Mouse (Mus musculus): ENCODE data around the gene Slc27a1. TPM values are rescaled to one million over a fixed set of nuclear protein-coding genes. Genes with fewer than 3 reads are reported as not detected.
"Not testable (repeated sequence)": the region's sequence is repeated elsewhere in the genome, so short reads cannot be mapped to it uniquely, and the experiment has no call there.

Gene Slc27a1
- polyA plus RNA-seq (2012; rRNA removed) = 28.6 and 29.6 TPM in 2 replicates

DNA sequence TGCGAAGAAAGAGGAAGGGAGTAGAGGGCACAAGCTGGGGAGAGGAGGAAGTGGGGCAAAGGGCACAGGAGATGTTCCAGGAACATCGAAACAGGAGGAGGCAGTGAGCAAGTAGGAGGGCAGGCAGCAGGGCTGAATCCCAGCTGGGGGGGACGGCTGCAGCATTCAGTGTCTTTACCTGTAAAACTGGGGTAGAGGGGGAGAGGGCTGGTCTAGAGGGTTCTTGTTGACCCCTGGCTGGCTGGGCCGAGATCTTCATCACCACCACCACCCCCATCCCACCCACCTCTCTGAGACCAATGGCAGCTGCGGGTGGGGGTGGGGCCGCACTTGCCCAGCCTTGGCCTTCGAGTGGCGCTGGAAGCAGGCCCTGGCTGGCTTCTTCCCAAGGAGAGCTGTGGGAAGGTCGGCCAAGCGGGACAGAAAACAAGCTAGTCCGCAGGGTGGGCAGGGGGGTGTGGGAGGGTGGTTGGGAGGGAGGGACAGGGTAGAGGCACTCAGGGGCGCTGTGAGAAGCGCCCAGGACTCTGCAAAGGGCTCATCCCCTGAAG is at the start of gene Slc27a1:
Slc27a1 (plus strand) TSS at position 496 of the 551 bp plus-strand sequence.
- TF ChIP-seq CTCF (IDR thresholded peaks at IDR 0.05; ENCODE audit: extremely low read depth, insufficient read length, insufficient replicate concordance, low read depth, low read length) (no peak), POLR2A (IDR thresholded peaks at IDR 0.05; ENCODE audit: low read depth, low read length) (no peak)
- WGBS = 13% methylated on average over 13 of the region's 13 CpGs
- Histone ChIP-seq H3K36me3 (ENCODE audit: control insufficient read depth, insufficient read depth, low read length) (no peaks in the 10 kb centered on the region), H3K27me3 (ENCODE audit: control insufficient read depth, insufficient read depth, low read length) (no peaks in the 10 kb centered on the region), H3K4me3 (ENCODE audit: low read depth, low read length) (peak within 1 kb of the TSS; percentile 79), H3K4me1 (ENCODE audit: control insufficient read depth, insufficient read depth, insufficient read length, low read length) (peaks cover 10% of the 10 kb centered on the region), H3K27ac (ENCODE audit: insufficient read depth, low read depth, low read length) (peak within 1 kb of the TSS; percentile 55)

DNA sequence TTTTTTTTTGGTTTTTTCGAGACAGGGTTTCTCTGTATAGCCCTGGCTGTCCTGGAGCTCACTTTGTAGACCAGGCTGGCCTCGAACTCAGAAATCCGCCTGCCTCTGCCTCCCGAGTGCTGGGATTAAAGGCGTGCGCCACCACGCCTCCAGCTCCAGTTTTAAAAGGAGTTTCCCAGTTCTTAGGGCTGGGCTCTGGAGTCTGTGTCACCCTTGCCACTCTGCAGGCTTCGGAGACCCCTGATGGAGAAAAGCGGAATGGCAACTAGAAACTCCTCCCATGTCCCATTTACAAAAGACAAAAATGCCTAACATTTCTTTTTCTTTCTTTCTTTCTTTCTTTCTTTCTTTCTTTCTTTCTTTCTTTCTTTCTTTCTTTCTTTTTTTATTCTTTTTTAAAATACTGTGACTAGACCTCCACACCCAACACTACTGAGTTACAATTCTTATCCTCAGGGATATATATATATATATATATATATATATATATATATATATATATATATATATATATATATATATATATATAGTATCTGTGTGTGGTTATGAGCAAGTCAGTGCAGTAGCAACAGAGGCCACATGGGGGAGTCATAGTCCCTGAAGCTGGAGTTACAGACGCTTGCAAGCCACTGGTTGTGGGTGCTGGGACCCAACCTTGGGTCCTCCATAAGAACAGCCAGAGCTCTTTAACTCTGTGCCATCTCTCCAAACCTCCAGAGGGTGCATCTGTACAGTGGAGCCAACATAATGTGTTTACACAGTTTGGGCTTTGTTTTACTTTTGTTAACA is 49.5 kb upstream of the Slc27a1 start:
- H3K4me1 ChIP-seq (ENCODE audit: control insufficient read depth, insufficient read depth, insufficient read length, low read length); H3K27me3 ChIP-seq (ENCODE audit: control insufficient read depth, insufficient read depth, low read length); H3K36me3 ChIP-seq (ENCODE audit: control insufficient read depth, insufficient read depth, low read length); H3K27ac ChIP-seq (ENCODE audit: insufficient read depth, low read depth, low read length); H3K4me3 ChIP-seq (ENCODE audit: low read depth, low read length): not testable (repeated sequence)
- 21% methylated on average over 10 of the region's 10 CpGs for WGBS
- peak; percentile 54; the same call in 1 of the 2 replicates for TF ChIP-seq CTCF (IDR thresholded peaks at IDR 0.05; ENCODE audit: extremely low read depth, insufficient read length, insufficient replicate concordance, low read depth, low read length)

DNA sequence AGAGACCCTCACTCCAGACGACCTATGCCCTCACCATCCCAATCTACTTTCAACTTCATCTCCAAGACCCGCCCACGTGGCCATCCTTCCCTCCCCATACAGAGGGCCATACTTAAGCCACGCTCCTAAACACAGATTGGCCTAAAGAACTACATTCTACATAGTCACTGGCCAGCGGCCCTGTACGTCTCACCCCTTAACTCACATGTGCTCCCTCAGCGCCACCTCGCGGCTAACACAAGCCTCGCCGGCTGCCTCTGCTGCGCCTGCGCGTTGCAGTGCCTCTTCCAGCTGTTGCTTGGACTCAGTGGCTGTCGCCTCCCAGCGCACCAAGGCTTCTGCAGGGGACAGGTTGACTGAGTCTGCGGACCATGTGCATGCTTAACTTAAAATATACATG is 47.0 kb upstream of the Slc27a1 start:
- H3K4me3 ChIP-seq (ENCODE audit: low read depth, low read length) = no peak overlapping the region
- peak; percentile 83 for TF ChIP-seq CTCF (IDR thresholded peaks at IDR 0.05; ENCODE audit: extremely low read depth, insufficient read length, insufficient replicate concordance, low read depth, low read length)
- no peak for TF ChIP-seq POLR2A (IDR thresholded peaks at IDR 0.05; ENCODE audit: low read depth, low read length)
- H3K36me3 ChIP-seq (ENCODE audit: control insufficient read depth, insufficient read depth, low read length) = no peaks in the 10 kb centered on the region
- no peak overlapping the region for H3K27ac ChIP-seq (ENCODE audit: insufficient read depth, low read depth, low read length)
- peaks cover 19% of the 10 kb centered on the region for H3K27me3 ChIP-seq (ENCODE audit: control insufficient read depth, insufficient read depth, low read length)
- WGBS = 1% methylated on average over 17 of the region's 17 CpGs
- peaks cover 5% of the 10 kb centered on the region; the same call in 1 of the 2 replicates for H3K4me1 ChIP-seq (ENCODE audit: control insufficient read depth, insufficient read depth, insufficient read length, low read length)

DNA sequence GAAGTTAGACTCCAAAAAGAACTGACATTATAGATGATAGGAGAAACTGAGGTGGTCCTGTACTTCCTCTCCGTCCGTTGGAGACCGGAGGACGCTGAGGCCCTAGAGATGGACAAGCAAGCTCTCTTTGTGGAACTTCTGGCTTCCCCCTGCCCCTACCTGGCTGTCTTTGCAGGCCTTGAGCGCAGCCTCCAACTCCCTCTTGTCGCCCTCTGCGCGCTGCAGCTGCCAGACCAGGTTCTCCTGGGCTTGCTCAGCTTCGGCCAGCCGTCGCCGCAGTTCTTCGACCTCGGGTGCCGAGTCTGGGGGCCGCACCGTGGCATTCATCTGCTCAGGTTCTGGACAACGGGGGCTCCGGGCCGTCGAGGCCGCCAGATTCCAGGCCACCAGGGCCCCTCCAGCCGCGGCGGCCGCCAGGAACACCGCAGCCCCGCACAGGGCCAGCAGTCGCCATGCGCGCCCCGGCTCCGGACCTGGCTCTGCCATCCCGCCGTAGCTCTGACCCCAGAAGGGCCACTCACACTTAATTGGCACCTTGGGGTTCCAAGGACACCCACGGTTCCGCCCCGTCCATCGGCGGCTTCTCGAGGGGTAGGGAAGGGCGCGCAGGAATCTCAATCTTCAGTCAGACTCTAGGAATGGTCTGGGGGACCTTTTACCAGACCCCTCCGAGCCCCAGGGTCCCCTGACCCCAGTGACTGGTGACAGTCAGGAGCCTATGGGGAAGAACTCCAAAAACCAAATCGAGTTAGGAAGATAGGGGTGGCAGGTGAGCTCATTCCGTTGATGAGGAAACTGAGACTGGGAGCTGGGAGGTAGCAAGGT is 43.2 kb upstream of the Slc27a1 start, which contains the start of gene Ccdc194:
Ccdc194 (minus strand) TSS at position 486 of the 825 bp plus-strand sequence.
- H3K4me3 ChIP-seq (ENCODE audit: low read depth, low read length) = no peak within 1 kb of the TSS
- 27% methylated on average over 46 of the region's 46 CpGs for WGBS

DNA sequence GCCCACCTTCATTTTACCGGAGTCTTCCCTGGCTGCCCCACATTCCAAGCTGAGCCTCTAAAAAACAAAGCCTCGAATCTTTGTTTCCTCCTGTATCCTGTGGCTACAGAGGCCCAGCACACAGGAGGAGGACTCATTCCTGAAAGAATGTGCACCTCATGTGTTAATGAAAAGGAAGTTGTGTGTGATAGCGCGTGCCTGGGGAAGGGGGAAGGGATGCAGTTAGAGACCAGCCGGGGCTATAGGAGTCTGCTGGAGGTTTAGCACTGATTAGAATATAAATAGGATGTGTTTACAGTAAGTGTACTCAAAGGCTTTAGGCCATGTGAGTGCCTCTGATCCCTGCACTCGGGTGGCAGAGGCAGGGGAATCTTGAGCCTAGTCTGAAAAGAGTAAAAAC is 42.4 kb upstream of the Slc27a1 start:
- no peak overlapping the region for H3K4me3 ChIP-seq (ENCODE audit: low read depth, low read length)
- no peak overlapping the region for H3K27ac ChIP-seq (ENCODE audit: insufficient read depth, low read depth, low read length)
- H3K36me3 ChIP-seq (ENCODE audit: control insufficient read depth, insufficient read depth, low read length) = no peaks in the 10 kb centered on the region
- WGBS = 36% methylated on average over 6 of the region's 6 CpGs
- peaks cover 2% of the 10 kb centered on the region; the same call in 1 of the 2 replicates for H3K4me1 ChIP-seq (ENCODE audit: control insufficient read depth, insufficient read depth, insufficient read length, low read length)
- no peak for TF ChIP-seq POLR2A (IDR thresholded peaks at IDR 0.05; ENCODE audit: low read depth, low read length)
- no peak for TF ChIP-seq CTCF (IDR thresholded peaks at IDR 0.05; ENCODE audit: extremely low read depth, insufficient read length, insufficient replicate concordance, low read depth, low read length)
- peaks cover 20% of the 10 kb centered on the region for H3K27me3 ChIP-seq (ENCODE audit: control insufficient read depth, insufficient read depth, low read length)

More for the DNA sequence above, 43.2 kb upstream of the Slc27a1 start, which contains the start of gene Ccdc194:
- H3K27ac ChIP-seq (ENCODE audit: insufficient read depth, low read depth, low read length) = no peak within 1 kb of the TSS
- peaks cover 2% of the 10 kb centered on the region; the same call in 1 of the 2 replicates for H3K4me1 ChIP-seq (ENCODE audit: control insufficient read depth, insufficient read depth, insufficient read length, low read length)
- no peaks in the 10 kb centered on the region for H3K36me3 ChIP-seq (ENCODE audit: control insufficient read depth, insufficient read depth, low read length)
- TF ChIP-seq POLR2A (IDR thresholded peaks at IDR 0.05; ENCODE audit: low read depth, low read length) (no peak), CTCF (IDR thresholded peaks at IDR 0.05; ENCODE audit: extremely low read depth, insufficient read length, insufficient replicate concordance, low read depth, low read length) (no peak)
- H3K27me3 ChIP-seq (ENCODE audit: control insufficient read depth, insufficient read depth, low read length) = peaks cover 23% of the 10 kb centered on the region

DNA sequence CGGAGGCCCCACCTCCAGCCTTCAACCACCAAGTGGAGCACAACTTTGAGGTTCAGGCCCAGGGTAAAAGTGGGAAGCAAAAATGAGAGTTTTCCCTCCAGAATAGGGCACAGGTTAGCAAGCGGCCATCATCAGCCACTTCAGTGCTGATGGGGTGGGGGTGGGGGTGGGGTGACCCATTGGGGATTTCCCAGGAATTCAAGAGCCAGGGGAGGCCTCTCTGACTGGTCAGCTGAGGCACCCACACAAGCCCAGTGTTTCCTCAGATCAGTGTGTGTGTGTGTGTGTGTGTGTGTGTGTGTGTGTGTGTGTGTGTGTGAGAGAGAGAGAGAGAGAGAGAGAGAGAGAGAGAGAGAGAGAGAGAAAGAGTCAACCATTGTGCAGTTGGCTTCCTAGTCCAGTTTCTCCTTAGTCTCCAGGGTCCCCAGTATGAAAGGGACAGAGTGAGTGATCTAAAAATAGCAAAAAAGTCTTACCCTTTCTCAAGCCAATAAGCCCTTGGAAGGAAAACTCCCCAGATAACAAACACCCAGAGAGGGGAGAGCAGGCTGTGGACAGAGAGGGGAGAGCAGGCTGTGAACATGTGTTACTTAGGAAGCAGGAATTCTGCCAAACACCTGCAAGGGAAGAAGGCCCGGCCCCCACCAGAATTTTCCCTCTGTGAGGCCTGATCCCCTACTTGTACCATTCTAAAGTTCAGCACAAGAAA is 41.4 kb upstream of the Slc27a1 start:
- no peak overlapping the region for H3K4me3 ChIP-seq (ENCODE audit: low read depth, low read length)
- H3K4me1 ChIP-seq (ENCODE audit: control insufficient read depth, insufficient read depth, insufficient read length, low read length) = peaks cover 2% of the 10 kb centered on the region; the same call in 1 of the 2 replicates
- H3K27me3 ChIP-seq (ENCODE audit: control insufficient read depth, insufficient read depth, low read length) = peaks cover 20% of the 10 kb centered on the region
- TF ChIP-seq CTCF (IDR thresholded peaks at IDR 0.05; ENCODE audit: extremely low read depth, insufficient read length, insufficient replicate concordance, low read depth, low read length) (no peak), POLR2A (IDR thresholded peaks at IDR 0.05; ENCODE audit: low read depth, low read length) (no peak)
- no peak overlapping the region for H3K27ac ChIP-seq (ENCODE audit: insufficient read depth, low read depth, low read length)
- H3K36me3 ChIP-seq (ENCODE audit: control insufficient read depth, insufficient read depth, low read length) = no peaks in the 10 kb centered on the region
- 59% methylated on average over 3 of the region's 3 CpGs for WGBS
